Mouse (Mus musculus) embryonic stem cell, embryonic (primary cell): ENCODE measurements at regions not wholly inside any gene's neighbourhood (a gene's known extent, or its start where the extent isn't known, plus 50 kb on each side); places are given as distances from the start of the nearest gene placed in this dataset.

Experiments used
- CTCF ChIA-PET, 4 experiments: fragments of 300-600 bp in 2 of 4; fragments of 350-600 bp in 2 of 4; sonication (Branson Sonifier 250); formaldehyde crosslinking; loops; one replicate each; lab custom pipeline; 2022; ENCODE audit warnings: inconsistent platforms in 2 of 4; lab: Charles Lee
- POLR2A ChIA-PET, 4 experiments: fragments of 300-600 bp in 2 of 4; fragments of 350-600 bp in 2 of 4; sonication (Branson Sonifier 250); formaldehyde crosslinking; loops; one replicate each; lab custom pipeline; 2022; ENCODE audit warnings: antibody characterized with exemption in 4 of 4, inconsistent platforms in 1 of 4; lab: Charles Lee

- POLR2A ChIA-PET = no interaction called here
- CTCF ChIA-PET = no interaction called here
These were observed 773.9 kb upstream of the Pcdh7 start for GRCm38 (mm10) chr5:56943899-56944298.

GRCm38 (mm10) chr5:56952799-56953498 is 764.8 kb upstream of the Pcdh7 start:
- POLR2A ChIA-PET = interaction anchor here in 1 of 4 experiments (0.6 kb wide), 1 partner anchor 214 kb away, joined by 8 read pairs; no protein-coding TSS in a partner anchor
- CTCF ChIA-PET = no interaction called here
